Mouse (Mus musculus) retina, embryonic 14.5 days (tissue): Measurements from ENCODE around the gene Mxi1.

Source experiments
- DNase-seq: peaks from one replicate; pipeline ENCODE4 v3.0.0-alpha.2; 2015; ENCODE audit warnings: low spot score

Mxi1 gene

GRCm38 (mm10) chr19:53423816-53424465 is 113.6 kb downstream of the Mxi1 start:
- DNase-seq = no peak

- no peak for DNase-seq
Measured at GRCm38 (mm10) chr19:53424629-53425028, 114.3 kb downstream of the Mxi1 start.
